Mouse (Mus musculus) forebrain, embryonic 10.5 days (tissue): ENCODE data around the gene Vcpkmt. TPM values are rescaled to one million over a fixed set of nuclear protein-coding genes. Genes with fewer than 3 reads are reported as not detected.

Source experiments
- DNase-seq: peaks from one replicate; pipeline ENCODE4 v3.0.0-alpha.2; 2017; ENCODE audit warnings: low spot score; ENCODE audit errors: extremely low spot score
- H3K27ac ChIP-seq: fragments of 300-500 bp; sonication (generic); 2 replicates; pipeline ENCODE4 v1.5.1; 2016; ENCODE audit warnings: mild to moderate bottlenecking
- H3K27me3 ChIP-seq: fragments of 300-500 bp; sonication (generic); 2 replicates; pipeline ENCODE4 v1.6.1; 2016; ENCODE audit warnings: mild to moderate bottlenecking; ENCODE audit not compliant: poor library complexity, severe bottlenecking
- H3K36me3 ChIP-seq: fragments of 300-500 bp; sonication (generic); replicated peaks from 2 replicates; pipeline ENCODE4 v1.6.1; 2016; ENCODE audit warnings: mild to moderate bottlenecking, moderate library complexity
- H3K4me1 ChIP-seq: fragments of 300-500 bp; sonication (generic); 2 replicates; pipeline ENCODE4 v1.6.1; 2016
- H3K4me3 ChIP-seq: fragments of 300-500 bp; sonication (generic); 2 replicates; pipeline ENCODE4 v1.5.1; 2016; ENCODE audit warnings: mild to moderate bottlenecking, moderate library complexity
- H3K9me3 ChIP-seq: fragments of 300-500 bp; sonication (generic); 2 replicates; pipeline ENCODE4 v1.6.1; 2016; ENCODE audit warnings: mild to moderate bottlenecking, moderate library complexity
- WGBS: fragments of 180-500 bp; shearing (Covaris S2); methylation state at CpG from one replicate; pipeline ENCODE4 v1.1.7; 2016; 5-methylcytosine and 5-hydroxymethylcytosine counted together
- microRNA-seq: library from miRNA; unstranded; fragments of <30 nt; microRNA quantifications from one replicate; pipeline ENCODE4, GENCODE M21; 2017
- polyA plus RNA-seq: library from polyadenylated mRNA; unstranded; fragments of >200 nt; fragmentation: Nextera tagmentation; extraction: Ambion mirVana; gene quantifications from 2 replicates; pipeline ENCODE4 v1.2.1, GENCODE M21; 2016

Vcpkmt gene
- polyA plus RNA-seq, 1 experiment from 2014 or later, result 30.6 TPM

- H3K9me3 ChIP-seq, result no peaks in the 10 kb centered on the region
- 82% methylated on average over 5 of the region's 5 CpGs for WGBS
- no peaks in the 10 kb centered on the region for H3K36me3 ChIP-seq
- no peak overlapping the region for H3K4me3 ChIP-seq
- no peak overlapping the region for H3K27ac ChIP-seq
- H3K4me1 ChIP-seq, result peaks cover 23% of the 10 kb centered on the region
- no peak for DNase-seq
- no peaks in the 10 kb centered on the region for H3K27me3 ChIP-seq
These were observed 49.6 kb downstream of the Vcpkmt start for GRCm38 (mm10) chr12:69533237-69533636.

GRCm38 (mm10) chr12:69532530-69532929, 50.3 kb downstream of the Vcpkmt start:
- Histone ChIP-seq H3K4me3 (no peak overlapping the region), H3K27ac (no peak overlapping the region), H3K4me1 (peaks cover 16% of the 10 kb centered on the region), H3K36me3 (no peaks in the 10 kb centered on the region), H3K9me3 (no peaks in the 10 kb centered on the region), H3K27me3 (no peaks in the 10 kb centered on the region)
- DNase-seq, result no peak
- WGBS, result 87% methylated on average over 3 of the region's 3 CpGs

GRCm38 (mm10) chr12:69532091-69532490, 50.7 kb downstream of the Vcpkmt start:
- Histone ChIP-seq H3K36me3 (no peaks in the 10 kb centered on the region), H3K4me1 (peaks cover 11% of the 10 kb centered on the region)
- WGBS, result 94% methylated on average over 4 of the region's 4 CpGs

GRCm38 (mm10) chr12:69529694-69530403, 53.0 kb downstream of the Vcpkmt start:
- no peak overlapping the region for H3K27ac ChIP-seq
- no peaks in the 10 kb centered on the region for H3K27me3 ChIP-seq
- 91% methylated on average over 13 of the region's 13 CpGs for WGBS
- H3K4me3 ChIP-seq, result no peak overlapping the region
- H3K36me3 ChIP-seq, result no peaks in the 10 kb centered on the region
- H3K9me3 ChIP-seq, result no peaks in the 10 kb centered on the region
- DNase-seq, result no peak
- peaks cover 6% of the 10 kb centered on the region; the same call in 1 of the 2 replicates for H3K4me1 ChIP-seq

More at GRCm38 (mm10) chr12:69532091-69532490, 50.7 kb downstream of the Vcpkmt start:
- H3K9me3 ChIP-seq, result no peaks in the 10 kb centered on the region
- no peak overlapping the region for H3K4me3 ChIP-seq
- DNase-seq, result no peak
- no peak overlapping the region for H3K27ac ChIP-seq
- H3K27me3 ChIP-seq, result no peaks in the 10 kb centered on the region

GRCm38 (mm10) chr12:69528275-69529032, 54.4 kb downstream of the Vcpkmt start:
- Histone ChIP-seq H3K9me3 (no peaks in the 10 kb centered on the region), H3K4me1 (peaks cover 13% of the 10 kb centered on the region; the same call in 1 of the 2 replicates), H3K27me3 (no peaks in the 10 kb centered on the region), H3K36me3 (no peaks in the 10 kb centered on the region), H3K4me3 (no peak overlapping the region), H3K27ac (no peak overlapping the region)
- no peak for DNase-seq
- 94% methylated on average over 8 of the region's 8 CpGs for WGBS

Small RNA genes lying within 50 kb of the gene (microRNA-seq; reads per million reads assigned to microRNA genes)
- not detected for gene Gm23018

Other genes starting within 250 kb of the Vcpkmt start
- gene Nemf, start 225.9 kb downstream of the Vcpkmt start, polyA plus RNA-seq, result 95.2 and 97.8 TPM in 2 replicates
- 32.6 and 33.5 TPM in 2 replicates for gene Arf6, start 210.9 kb downstream of the Vcpkmt start, polyA plus RNA-seq
- 0.84 and 1.2 TPM in 2 replicates for gene Gm9887, start 210.6 kb downstream of the Vcpkmt start, polyA plus RNA-seq
- gene Sos2, start 98.8 kb upstream of the Vcpkmt start, polyA plus RNA-seq, result 7.8 and 8.2 TPM in 2 replicates
- 20.4 and 21.0 TPM in 2 replicates for gene L2hgdh, start 141.8 kb upstream of the Vcpkmt start, polyA plus RNA-seq
- gene Atp5s, start 141.9 kb upstream of the Vcpkmt start, polyA plus RNA-seq, result 20.4 and 21.6 TPM in 2 replicates
- gene Cdkl1, start 208.2 kb upstream of the Vcpkmt start, polyA plus RNA-seq, result 0.44 and 1.1 TPM in 2 replicates